Mouse (Mus musculus) CD8-positive naive resting alpha-beta T cell, adult 2 months (primary cell): ENCODE results near the gene Pitpnc1.
"Not testable (repeated sequence)": the region's sequence is repeated elsewhere in the genome, so short reads cannot be mapped to it uniquely, and the experiment has no call there.

Experiments
- DNase-seq, 2 experiments: peaks; one replicate each; pipeline ENCODE4 v3.0.0; 2022; ENCODE audit warnings: low read depth in 2 of 2, low spot score in 2 of 2

Gene Pitpnc1

GRCm38 (mm10) chr11:107470521-107471041, at the start of gene Pitpnc1:
Gene Pitpnc1 (minus strand): TSS chr11:107470699.
- peak; percentile 86 for DNase-seq

GRCm38 (mm10) chr11:107518645-107519429, 48.3 kb upstream of the Pitpnc1 start:
- DNase-seq = no peak

- no peak for DNase-seq
Observed at GRCm38 (mm10) chr11:107516387-107516786, 45.9 kb upstream of the Pitpnc1 start.

- no peak for DNase-seq
Observed at GRCm38 (mm10) chr11:107513047-107513446, 42.5 kb upstream of the Pitpnc1 start.

- DNase-seq = peak; percentile 50 to 69
Observed at GRCm38 (mm10) chr11:107511954-107512353, 41.5 kb upstream of the Pitpnc1 start.

GRCm38 (mm10) chr11:107510362-107511269, 40.1 kb upstream of the Pitpnc1 start:
- no peak for DNase-seq

GRCm38 (mm10) chr11:107509631-107510338, 39.3 kb upstream of the Pitpnc1 start:
- no peak for DNase-seq

GRCm38 (mm10) chr11:107506260-107506659, 35.8 kb upstream of the Pitpnc1 start:
- peak in 1 of 2 experiments; percentile 8 for DNase-seq

GRCm38 (mm10) chr11:107504364-107504763, 33.9 kb upstream of the Pitpnc1 start:
- not testable (repeated sequence) for DNase-seq

- no peak for DNase-seq
Observed at GRCm38 (mm10) chr11:107502801-107503200, 32.3 kb upstream of the Pitpnc1 start.

GRCm38 (mm10) chr11:107484341-107484740, 13.8 kb upstream of the Pitpnc1 start:
- no peak for DNase-seq

- DNase-seq = no peak
Observed at GRCm38 (mm10) chr11:107479862-107480203, 9.3 kb upstream of the Pitpnc1 start.

GRCm38 (mm10) chr11:107479053-107479861, 8.8 kb upstream of the Pitpnc1 start, which contains the start of gene Psmd12:
Gene Psmd12 (plus strand): TSS chr11:107479484.
- DNase-seq = peak; percentile 96 to 98

GRCm38 (mm10) chr11:107473137-107473820, 2.8 kb upstream of the Pitpnc1 start:
- DNase-seq = peak; percentile 42 to 66

- no peak for DNase-seq
Observed at GRCm38 (mm10) chr11:107472304-107472703, 1.8 kb upstream of the Pitpnc1 start.

GRCm38 (mm10) chr11:107471071-107471720, 697 bp upstream of the Pitpnc1 start:
- no peak for DNase-seq

GRCm38 (mm10) chr11:107469523-107470371, 752 bp downstream of the Pitpnc1 start:
- DNase-seq = peak; percentile 40 to 48

- peak; percentile 64 to 65 for DNase-seq
Observed at GRCm38 (mm10) chr11:107469031-107469522, 1.4 kb downstream of the Pitpnc1 start.
